Mouse (Mus musculus): ENCODE data around the gene Ppp4r2.
"Not testable (repeated sequence)": the region's sequence is repeated elsewhere in the genome, so short reads cannot be mapped to it uniquely, and the experiment has no call there.

Gene Ppp4r2

DNA sequence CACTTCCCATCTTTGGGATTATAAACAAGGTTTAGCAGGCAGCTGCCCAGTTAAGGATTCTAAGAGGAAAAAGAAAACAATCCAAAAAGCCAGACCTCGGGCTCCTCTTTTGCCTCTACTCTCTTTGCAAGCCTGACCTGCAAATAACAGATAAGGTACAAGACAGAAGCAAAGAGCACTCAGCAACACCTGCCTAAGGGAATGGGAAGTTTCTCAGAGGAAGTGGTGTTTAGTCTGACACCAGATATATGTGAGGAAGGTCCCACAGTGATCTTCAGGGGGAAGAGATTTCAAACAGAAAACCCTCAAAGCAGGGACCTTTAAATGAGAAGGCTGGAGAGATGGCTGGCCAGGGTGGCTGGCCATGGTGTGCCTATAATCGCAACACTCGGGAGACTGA is 2.2 kb upstream of the Ppp4r2 start:
- no peak for DNase-seq (ENCODE audit: low spot score in 2 of 2)

DNA sequence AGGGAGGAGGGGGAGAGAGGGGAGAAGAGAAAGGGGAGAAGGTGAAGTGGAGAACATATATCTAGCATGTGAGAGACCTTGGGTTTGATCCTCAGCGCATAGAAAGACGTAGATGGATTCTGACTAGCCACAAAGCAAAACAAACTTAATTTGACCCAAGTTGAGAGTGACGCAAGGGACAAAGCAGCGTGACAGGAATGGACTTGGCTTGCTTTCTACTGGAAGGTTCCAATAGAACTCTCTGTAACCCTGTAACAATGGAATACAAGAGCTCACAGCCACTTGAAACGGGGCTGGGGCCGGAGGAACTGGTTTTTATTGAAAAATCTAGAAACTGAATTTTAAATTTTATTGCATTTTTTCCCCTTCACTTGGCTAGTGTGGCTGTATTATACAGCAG is 1.7 kb upstream of the Ppp4r2 start:
- no peak for DNase-seq (ENCODE audit: low spot score in 2 of 2)

DNA sequence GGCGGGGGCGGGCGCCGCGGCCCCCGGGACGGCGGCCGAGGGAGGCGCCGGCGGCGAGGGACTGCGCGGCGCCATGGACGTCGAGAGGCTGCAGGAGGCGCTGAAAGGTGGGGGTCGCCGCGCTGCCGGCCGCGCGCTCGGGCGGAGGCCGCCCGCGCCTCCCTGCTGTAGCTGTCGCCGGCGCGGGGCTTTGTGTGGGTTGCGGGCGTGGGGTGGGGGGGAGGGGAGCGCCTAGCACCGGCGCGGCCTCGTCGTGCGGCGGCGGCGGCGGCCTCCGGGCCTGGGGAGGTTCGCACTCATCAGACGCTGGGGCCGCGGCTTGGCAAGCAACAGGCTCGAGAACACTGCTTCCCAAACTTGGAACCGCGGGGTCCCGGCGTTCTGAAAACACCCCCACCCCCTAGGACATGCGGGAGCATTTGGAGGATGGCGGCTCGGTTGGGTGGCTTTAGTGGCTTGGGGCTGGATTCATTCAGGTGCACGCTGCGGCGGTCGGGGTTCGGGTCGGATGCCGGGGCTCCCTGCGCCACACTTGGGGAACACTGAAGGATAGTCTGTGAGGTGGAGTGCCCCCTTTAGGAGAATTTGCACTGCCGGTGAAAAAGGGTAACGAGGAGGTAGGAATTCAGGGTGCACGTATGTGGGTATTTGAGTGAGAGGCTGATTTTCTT is 524 bp downstream of the Ppp4r2 start:
- peak; percentile 25 to 29 for DNase-seq (ENCODE audit: low spot score in 2 of 2)

DNA sequence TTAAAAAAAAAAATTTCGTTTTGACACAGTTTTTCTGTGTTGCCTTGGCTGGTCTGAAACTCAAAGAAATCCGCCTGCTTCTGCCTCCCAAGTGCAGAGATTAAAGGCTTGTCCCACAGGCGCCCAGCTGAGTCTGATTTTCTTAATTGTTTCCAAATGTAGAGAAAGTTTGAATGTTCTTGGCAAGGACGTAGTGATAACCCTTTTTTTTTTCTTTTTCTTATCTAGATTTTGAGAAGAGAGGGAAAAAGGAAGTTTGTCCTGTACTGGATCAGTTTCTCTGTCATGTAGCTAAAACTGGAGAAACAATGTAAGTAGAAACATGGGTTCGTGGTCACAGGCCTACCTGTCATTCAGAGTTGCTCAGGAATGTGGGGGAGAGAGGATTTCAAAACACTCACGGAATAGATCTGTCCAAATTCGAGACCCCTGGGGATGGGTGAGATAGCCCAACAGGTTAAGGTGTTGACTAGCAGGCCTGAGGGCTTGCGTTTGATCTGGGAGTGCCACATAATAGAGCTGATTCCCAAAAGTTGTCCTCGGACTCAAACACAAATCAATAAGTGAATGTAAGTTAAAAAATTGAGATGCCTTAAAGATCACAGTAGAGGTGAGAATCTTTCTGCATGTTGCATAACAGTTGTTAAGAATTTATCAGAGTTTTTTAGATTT is 1.2 kb downstream of the Ppp4r2 start:
- no peak for DNase-seq (ENCODE audit: low spot score in 2 of 2)

DNA sequence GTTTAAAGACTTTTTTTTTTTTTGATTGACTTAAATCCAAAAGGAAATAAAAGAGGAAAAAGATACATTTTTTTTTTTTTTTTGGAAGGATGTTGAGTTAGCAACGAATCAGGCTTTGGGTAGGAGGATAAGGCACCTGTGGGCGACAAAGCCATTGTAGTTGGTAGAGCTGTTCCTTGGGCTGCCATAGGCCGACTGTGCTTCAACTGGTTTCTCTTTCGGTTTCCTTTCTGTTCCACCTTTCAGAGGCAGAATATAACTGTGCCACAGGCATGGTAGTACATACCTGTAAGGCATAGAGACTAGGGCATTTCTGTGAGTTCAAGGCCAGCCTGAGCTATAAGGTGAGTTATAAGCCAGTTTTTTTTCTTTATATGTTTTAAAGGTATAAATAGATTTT is 11.6 kb downstream of the Ppp4r2 start:
- DNase-seq (ENCODE audit: low spot score in 2 of 2), result no peak

DNA sequence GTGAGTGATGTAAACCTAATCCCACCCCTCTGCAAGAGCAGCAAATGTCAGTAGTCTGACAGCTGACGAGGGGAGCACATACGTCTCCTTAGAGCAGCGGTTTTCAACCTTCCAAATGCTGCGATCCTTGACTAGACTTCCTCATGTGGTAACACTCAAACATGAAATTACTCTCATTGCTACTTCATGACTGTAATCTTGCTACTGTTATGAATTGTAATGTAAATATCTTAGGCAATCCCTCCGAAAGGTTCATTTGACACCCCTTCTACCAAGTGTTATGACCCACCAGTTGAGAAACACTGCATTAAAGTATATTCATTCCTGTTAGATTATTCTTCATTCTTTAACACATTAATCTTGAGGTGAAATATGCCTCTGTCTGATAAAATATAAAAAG is 13.8 kb downstream of the Ppp4r2 start:
- no peak for DNase-seq (ENCODE audit: low spot score in 2 of 2)

DNA sequence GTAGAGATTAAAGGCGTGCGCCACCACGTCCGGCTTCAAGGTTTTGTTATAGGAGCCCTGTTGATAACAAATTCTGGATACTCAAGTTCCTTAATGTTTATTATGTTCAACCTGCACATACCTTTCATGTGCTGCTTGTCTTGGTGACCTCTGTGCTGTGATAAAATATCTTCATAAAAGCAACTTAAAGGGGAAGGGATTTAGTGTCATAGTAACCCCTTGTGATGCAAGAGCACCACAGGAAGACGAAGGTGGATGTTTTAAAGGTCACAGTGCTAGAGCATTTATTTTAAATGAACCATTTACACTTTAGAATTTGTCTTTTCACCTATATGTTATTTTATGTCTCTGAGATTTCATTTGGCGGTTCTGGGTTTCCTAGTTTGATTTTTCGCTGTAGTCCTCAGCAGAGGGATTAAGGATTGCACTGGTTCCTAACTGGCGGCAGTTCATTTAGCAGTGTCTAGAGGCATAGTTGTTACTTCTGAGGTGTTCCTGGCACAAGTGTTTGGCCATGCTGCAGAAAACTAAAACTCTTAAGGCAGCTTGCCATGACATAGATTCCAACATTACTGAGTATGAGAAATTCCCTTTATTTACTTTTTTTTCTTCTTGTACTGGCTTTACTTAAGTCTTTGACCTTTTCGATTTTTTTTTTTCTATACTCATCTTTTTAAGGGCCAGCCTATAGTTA is 15.4 kb downstream of the Ppp4r2 start:
- no peak for DNase-seq (ENCODE audit: low spot score in 2 of 2)

DNA sequence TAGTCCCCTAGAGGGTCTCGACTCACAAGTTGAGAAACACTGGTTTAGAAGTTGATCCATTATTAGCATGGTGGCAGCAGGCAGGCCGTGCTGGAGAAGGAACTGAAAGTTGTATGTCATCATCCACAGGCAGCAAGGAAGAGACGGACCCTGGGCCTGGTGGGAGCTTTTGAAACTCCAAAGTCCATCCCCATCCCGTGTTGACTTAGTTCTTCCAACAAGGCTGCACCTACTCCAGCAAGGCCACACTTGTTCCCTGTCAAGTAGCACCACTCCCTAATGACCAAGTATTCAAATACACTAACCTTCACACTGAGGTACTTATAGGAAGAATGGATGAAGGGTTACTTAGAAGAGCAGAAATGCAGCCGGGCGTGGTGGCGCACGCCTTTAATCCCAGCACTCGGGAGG is 17.3 kb downstream of the Ppp4r2 start:
- DNase-seq (ENCODE audit: low spot score in 2 of 2), result no peak

DNA sequence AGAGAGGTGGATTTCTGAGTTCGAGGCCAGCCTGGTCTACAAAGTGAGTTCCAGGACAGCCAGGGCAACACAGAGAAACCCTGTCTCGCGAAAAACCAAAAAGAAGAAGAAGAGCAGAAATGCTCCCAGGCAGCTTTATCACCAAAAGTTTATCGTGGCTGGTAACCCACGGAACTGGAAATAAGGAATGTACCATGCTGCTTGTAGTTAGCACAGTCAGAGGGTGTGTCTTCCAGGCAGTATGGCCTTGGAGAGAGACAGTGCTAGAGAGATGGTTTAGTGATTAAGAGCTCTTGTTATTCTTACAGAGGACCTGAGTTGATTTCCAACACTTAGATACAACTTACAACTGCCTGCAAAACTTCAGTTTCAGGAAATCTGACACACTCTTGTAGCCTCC is 17.7 kb downstream of the Ppp4r2 start:
- DNase-seq (ENCODE audit: low spot score in 2 of 2), result no peak

DNA sequence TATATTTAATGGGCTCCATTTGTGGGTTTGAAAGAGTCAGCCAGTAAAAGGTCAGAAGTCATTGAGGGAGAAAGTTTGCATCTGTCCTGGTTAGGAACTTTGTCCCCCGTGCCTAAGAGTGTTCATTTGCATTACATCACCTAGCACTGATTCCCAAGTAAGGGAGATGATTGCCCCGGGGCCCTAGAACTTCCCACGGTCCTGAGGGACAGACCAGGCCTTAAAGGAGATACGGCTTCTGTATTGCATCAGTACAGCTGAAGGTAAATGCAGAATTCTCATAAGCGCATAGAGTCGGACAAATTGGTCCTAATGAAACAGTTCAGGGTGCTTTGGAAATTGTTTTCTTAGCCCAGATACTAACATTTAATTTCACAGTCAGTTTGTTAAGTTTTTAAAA is 31.9 kb downstream of the Ppp4r2 start:
- DNase-seq (ENCODE audit: low spot score in 2 of 2), result no peak

DNA sequence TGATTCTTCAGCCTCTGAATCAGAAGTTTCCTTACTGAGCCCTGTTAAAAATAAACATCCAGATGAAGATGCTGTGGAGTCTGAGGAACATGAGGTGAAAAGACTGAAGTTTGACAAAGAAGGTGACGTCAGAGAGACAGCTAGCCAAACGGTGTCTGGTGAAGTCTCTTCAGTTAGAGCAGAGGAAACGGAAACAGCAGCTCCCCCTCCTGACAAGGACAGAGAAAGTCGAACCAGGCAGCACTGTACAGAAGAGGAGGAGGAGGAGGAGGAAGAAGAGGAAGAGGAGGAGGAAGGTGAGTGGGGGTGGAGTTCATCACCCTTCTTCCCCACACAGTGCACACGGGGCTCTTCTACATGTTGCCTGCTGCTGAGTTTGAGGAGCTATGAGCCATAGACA is 32.4 kb downstream of the Ppp4r2 start:
- DNase-seq (ENCODE audit: low spot score in 2 of 2), result not testable (repeated sequence)

DNA sequence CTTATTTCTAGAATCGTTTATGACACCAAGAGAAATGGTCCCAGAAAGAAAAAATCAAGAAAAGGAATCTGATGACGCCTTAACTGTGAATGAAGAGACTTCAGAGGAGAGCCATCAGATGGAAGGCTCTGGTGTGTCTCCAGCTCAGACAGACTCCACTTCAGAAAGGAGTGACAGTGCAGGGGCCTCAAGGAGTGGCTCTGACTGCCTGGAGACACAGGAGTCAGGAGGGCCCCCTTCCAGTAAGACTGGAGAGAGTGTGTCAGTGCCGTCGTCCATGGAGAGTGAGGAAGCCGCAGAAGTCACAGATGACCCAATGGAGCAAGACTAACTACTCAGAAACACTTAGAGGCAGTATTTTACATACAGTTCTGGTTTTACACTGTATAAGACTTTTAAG is 32.8 kb downstream of the Ppp4r2 start:
- not testable (repeated sequence) for DNase-seq (ENCODE audit: low spot score in 2 of 2)

DNA sequence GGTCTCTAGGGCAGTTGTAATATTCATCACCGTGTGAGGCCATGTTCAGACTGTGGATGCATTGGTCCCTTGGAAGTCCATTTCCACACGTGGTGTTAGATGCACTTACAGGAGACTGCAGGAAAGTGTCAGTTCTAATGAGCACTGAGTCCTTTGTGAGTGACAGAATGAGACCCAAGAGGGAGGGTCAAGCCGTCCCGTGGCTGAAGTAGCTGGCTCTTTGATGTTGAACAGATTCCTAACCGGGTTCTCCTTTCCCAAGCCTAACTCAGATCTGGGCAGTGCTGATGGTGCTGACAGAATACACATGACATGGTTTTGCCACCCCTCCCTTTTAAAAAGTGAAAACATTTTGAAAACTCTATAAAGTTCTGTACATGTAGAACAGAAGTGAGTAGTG is 35.4 kb downstream of the Ppp4r2 start:
- DNase-seq (ENCODE audit: low spot score in 2 of 2), result no peak

DNA sequence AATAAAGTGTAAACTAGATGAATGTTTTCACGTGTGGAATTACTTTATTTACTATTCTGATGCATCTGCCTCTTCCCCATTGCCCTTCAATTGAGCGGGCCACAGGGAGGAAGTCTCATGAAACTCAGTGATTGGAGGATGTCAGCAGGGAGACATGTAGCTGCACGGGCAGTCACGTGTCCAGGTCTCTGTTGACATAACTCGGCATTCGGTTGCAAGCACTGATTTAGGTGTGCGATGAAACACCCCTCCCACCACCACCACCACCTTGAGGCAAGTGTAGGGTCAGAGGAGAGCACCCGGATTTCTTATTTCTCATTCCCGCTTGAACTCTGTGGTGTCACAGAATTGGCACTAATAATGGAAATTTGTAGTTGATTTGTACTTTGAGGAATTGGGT is 36.5 kb downstream of the Ppp4r2 start:
- no peak for DNase-seq (ENCODE audit: low spot score in 2 of 2)

DNA sequence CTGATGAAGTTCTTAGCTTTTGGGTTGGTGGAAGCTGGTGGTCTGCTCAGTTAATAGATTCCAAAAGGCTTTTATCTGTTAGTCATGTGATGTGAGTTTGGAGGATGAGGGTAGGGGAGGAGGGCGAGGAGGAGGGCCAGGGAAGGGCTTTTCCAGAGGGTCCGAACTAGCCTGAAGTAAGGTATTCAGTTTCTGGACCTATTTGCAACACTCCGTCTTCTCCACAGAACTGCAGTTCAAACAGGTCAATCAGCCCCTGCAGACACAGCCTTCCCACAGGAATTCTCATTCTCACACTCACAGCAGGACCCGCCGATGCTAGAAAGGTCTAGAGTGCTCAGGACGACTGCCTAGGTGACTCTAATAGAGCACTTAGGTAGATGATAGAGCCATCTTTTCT is 39.8 kb downstream of the Ppp4r2 start:
- DNase-seq (ENCODE audit: low spot score in 2 of 2), result no peak

DNA sequence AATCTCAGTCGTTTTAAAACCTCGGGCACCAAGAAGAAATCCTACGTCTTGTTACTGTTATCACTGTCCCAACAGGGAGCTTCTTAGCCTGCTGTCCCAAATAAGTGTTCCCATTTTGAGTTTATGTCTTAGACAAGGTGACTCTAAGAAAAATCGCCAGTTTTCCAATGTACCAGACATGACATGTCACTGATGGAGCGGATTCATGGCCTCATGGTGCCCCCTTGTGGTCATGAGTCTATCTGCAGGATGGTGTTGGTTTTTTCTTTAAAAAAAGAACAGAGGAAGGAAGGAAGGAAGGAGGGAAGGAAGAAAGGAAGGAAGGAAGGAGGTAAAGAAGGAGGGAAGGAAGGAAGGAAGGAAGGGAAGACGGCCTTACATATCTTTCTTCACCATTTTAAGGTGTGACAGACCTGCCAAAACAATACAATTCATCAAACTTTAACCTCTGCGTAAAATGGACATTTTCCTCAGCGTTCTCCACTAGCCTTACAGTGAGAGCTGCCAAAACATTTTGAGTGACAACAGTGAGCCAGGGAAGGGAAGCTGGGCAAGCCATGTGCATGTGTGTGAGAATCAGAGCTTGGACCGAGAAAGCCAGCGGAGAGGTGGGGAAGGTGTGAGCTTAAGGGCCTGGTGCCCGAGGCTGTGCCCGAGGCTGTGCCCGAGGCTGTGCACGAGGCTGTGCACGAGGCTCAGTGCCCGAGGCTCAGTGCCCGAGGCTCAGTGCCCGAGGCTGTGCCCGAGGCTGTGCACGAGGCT is 42.6 kb downstream of the Ppp4r2 start:
- peak; percentile 16 to 41 for DNase-seq (ENCODE audit: low spot score in 2 of 2)

DNA sequence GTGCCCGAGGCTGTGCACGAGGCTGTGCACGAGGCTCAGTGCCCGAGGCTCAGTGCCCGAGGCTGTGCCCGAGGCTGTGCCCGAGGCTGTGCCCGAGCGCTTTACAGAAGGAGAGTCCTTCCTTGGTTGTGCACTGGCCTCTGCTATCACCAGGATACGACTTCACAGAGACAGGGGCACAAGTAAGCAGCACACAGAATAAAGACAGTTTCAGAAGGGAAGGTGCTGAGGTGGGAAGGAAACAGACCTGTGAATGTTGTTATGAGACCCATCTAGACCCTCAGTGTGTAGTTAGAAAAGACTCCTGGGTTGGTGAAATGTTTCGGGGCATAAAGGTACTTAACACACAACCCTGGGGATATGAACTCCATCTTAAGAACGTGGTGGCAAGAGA is 43.2 kb downstream of the Ppp4r2 start:
- DNase-seq (ENCODE audit: low spot score in 2 of 2), result no peak

DNA sequence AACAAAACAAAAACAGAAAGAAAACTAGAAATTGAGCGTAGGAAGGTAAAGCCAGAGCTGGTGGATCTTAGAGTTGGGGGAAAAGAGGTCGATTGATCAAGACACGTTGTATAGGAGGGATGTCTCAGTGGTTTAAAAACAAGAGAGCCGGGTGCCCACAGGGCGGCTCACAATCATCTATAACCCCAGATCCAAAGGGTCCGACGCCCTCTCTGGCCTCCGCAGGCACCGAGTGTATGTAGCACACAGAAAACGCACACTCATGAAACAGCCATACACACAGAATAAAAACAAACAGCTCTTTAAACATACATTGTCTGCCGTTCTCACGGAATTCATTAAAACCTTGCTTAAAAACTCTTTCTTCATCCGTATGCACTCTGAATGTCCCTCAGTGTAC is 45.1 kb downstream of the Ppp4r2 start:
- no peak for DNase-seq (ENCODE audit: low spot score in 2 of 2)

DNA sequence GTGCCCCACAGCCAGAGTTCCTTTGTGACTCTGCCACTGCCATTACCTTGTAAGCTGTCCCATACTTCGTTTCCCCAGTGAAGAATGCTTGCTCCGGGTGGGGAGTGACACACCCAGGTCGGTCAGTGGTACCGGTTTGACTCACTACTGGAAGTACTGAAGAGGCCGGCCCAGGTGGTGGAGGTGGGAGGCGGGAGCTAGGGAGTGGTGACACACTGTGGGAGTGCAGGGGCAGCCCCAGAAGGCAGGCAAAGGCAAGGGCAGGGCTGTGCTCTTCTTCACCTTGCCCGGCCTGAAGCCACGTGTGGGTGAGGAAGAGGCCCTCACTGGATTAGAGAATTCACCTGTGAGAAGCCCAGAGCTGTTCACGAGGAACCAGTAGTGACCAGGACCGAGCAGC is 46.2 kb downstream of the Ppp4r2 start:
- DNase-seq (ENCODE audit: low spot score in 2 of 2), result no peak

DNA sequence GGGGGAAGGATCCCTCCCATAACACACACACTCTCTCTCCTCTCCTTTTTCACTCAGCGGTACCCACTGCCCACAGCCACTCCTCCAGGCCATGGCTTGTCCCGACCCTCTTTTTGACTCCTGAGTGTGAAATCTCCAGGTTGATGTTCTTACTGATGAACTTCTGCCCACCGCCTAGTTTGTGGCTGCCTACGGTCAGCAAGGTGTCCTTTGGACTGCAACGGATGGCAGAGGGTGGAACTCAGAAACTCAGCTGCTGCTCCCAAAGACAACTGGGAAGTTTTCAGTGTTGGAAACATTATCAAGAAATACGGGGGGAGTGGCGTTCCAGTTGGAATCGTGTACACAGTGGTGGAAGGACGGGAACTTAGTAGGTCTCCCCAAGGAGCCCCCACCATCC is 48.2 kb downstream of the Ppp4r2 start:
- no peak for DNase-seq (ENCODE audit: low spot score in 2 of 2)

DNA sequence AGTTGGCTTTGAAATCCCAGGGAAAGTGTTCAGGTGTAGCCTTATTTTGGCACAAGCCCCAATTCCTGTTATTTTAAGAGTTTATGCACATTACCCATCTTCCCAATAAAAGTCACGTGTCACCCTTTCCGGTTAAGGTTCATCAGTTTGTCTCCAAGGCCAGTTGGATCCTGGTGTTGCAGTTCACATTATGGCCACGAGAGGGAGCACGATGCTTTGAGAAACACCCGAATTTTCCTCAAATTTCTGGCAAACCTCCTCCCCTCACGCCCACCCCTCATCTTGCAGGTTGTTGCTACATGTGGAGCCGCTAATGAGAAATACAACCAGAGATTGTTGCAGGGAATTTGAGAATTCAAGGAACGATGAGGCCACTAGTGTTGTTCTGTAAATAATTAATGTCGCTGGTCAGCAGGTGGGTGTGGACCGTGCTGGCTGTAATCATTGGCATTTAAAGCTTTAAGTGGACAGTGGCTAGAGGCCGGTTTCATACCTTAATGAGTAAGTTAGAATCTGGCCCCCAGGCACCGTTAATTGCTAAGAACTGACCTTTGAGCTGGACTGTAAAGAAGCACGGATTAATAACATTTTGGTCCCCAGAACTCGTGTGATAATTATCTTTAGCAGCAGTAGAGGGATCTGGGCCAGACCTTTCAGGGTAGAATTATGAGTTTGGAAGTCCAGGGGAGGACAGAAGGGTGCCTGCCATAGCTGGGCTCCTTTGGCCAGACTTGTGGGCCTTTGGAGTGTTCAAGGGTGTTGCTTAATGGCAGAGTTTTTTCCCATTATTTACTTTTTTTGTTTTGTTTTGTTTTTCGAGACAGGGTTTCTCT is 49.2 kb downstream of the Ppp4r2 start:
- DNase-seq (ENCODE audit: low spot score in 2 of 2), result peak; percentile 16 to 45

DNA sequence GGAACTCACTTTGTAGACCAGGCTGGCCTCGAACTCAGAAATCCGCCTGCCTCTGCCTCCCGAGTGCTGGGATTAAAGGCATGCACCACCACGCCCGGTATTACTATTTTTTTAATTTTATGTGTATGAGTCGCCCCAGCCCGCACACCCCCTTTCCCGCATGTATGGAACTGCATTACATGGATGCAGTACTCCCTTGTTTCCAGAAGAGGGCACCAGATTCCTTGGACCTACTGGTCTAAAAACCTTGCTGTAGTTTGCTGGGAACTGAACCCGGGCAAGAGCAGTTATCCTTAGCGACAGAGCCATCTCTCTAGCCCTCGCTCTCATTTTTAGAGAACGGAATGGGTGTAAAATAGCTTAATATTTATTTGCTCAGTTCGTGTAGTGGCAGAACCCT is 49.8 kb downstream of the Ppp4r2 start:
- peak in 1 of 2 experiments; percentile 6 for DNase-seq (ENCODE audit: low spot score in 2 of 2)
